Mouse (Mus musculus): ENCODE data around the gene Cdan1. TPM values are rescaled to one million over a fixed set of nuclear protein-coding genes. Genes with fewer than 3 reads are reported as not detected.
A peak's percentile ranks its signal among the peaks of the same experiment; 100 is the strongest.

Gene Cdan1
- 29.0 and 30.4 TPM in 2 replicates for total RNA-seq (2021)
- long read RNA-seq, partial matches to known transcripts, result 0 of 2 reads
- long read RNA-seq, other reads (novel, unspliced or antisense), result 2 of 2 reads

GRCm38 (mm10) chr2:120849449-120850423, at the start of gene Cdan1:
Cdan1 (minus strand) TSS chr2:120850128.
- DNase-seq, result peak; percentile 48

DNA sequence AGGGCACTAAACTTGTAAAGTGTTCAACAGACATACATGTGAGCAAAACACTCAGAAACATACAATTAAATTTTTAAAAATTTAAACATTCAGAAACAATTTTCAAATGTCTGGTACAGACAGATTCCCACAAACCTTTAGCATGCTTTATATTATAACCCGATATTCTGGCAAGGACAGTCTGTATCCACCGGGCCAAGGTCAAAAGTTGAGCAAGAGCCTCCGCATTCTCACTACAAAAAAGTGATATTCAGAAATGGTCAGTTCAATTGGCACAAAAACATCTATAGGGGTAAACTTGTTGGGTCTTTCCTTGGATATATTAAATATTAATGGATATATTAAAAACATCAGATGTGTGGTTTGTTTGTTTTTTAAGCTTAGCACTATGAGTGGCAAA, 46.4 kb upstream of the Cdan1 start:
- no peak for DNase-seq

DNA sequence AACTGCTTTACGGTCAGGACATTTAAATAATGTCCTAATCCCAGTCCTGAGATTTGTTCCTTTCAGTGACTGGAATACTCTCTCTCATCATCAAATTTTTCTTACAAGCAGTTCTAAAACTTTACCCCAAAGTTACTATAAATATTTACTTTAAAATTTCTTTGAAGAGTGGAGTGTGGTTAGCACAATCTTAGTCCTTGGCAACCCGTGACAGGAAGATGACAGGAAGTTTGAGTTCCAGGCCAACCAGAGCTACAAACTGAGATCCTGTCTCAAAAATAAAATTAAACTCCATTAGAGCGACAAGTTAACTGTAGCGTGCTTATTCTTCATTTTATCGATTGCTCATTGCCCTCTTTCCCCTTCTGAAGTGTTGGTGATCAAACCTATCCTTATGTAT, 37.7 kb upstream of the Cdan1 start:
- DNase-seq, result no peak

GRCm38 (mm10) chr2:120873192-120873591, 23.3 kb upstream of the Cdan1 start:
- no peak for DNase-seq

GRCm38 (mm10) chr2:120871447-120872336, 21.8 kb upstream of the Cdan1 start:
- no peak for DNase-seq

DNA sequence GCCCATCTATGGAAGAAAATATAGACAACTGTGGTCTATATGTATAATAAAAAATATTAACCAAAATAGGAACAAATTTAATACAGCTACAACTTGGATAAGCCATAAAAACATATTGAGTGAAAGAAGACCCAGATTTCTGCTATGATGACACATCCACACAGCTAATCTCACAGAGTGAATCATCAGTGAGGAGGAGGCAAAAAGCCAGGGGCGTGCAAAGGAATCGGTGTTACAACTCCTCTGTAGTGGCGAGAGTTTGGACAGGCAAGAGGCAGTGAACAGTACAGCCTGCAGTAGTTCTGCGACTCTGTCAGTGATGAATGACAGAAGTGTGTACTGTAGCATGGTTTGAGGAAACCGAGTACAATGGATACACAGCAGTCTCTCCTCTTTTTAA, 17.4 kb upstream of the Cdan1 start:
- peak; percentile 64 for DNase-seq

DNA sequence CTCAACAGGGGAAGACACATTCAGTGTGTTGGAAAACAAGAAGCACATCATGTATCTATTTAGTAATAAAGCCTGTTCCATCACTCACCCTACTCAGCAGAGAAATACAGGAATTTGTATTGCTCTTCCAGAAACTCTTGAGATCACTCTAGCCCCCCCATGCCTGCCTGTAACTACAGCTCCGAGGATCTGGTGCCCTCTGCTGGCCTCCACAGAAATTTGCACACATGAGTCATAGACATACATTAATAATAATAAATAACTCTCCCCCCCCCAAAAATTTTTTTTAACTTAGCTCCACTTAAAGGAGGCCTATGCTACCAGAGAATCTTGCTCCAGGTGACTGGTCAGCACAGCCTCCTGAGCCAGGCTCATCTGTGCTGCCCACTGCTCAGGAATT, 16.6 kb upstream of the Cdan1 start:
- DNase-seq, result peak; percentile 48

- DNase-seq, result no peak
Observed at GRCm38 (mm10) chr2:120863389-120863788, 13.5 kb upstream of the Cdan1 start.

- no peak for DNase-seq
Observed at GRCm38 (mm10) chr2:120860699-120861098, 10.8 kb upstream of the Cdan1 start.

GRCm38 (mm10) chr2:120858131-120858530, 8.2 kb upstream of the Cdan1 start:
- DNase-seq, result no peak

DNA sequence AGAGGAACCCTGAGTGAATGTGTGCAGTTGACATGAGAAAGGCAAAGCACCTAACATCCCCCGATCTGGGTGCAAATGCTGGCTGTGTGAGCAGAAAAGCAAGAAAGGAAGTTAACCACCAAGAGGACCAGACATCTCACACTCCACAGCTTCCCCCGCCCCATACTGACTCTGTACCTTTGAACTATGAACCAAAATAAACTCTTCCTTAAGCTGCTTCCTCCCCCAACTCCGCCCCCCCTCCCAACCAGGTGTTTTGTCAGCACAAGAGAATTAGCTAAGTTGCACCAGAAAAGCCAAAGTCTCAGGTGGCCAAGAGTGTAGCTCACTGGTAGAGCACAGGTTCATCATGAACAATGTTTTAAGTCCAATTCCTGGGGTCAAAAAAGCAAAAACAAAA, 3.2 kb upstream of the Cdan1 start:
- DNase-seq, result no peak

DNA sequence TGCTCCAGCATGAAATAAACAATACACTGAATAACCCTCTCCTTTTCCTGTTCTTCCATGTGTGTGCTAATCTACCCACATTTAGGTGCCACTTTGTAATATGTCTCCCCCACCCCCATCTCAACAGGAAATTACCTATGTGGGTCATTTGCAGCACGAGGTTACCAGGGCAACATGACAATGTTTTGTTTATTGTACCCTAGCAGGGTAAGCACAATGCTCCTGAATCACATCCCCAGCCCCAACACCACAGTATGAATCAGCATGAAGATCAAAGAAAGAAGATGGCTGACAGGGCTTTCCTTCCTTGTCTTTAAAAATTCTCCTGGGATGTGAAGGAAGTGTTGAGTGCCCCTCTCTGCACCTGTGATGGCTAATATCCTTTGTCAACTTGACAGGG, 2.7 kb upstream of the Cdan1 start:
- DNase-seq, result no peak

DNA sequence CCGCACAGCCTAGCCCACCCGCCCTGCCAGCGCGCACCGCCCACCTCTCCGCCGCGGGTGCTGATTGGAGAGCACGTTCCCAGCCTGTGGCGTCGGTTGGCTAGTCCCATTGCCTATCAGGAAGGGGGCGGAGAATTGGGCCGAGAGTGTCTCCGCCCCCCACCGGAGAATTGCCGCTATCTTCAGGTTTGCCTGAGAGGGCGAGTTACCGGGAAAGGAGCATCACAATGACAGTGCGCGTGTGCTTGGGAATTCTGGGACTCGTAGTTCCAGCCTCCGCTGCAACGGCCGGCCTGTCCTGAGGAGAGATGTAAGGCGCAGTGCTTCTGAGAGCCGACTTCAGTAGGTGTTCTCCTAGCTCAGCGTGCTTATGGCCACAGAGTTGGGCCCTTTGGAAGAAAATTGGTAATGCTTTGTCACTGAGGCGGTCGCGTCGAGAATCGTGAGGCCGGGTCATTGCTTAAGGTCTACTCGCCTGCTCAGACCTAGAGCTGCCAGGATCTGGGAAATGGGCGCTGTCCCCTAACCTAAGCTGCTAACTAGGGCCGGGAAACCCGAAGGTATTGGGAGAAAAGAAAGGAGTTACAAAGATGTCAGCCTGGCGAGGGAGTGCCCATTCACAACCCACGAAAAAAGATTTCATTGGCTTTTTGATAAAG, 625 bp upstream of the Cdan1 start, which contains the start of gene Ttbk2:
Ttbk2 (minus strand) TSS at position 181 of the 659 bp plus-strand sequence.
- peak; percentile 98 for DNase-seq

DNA sequence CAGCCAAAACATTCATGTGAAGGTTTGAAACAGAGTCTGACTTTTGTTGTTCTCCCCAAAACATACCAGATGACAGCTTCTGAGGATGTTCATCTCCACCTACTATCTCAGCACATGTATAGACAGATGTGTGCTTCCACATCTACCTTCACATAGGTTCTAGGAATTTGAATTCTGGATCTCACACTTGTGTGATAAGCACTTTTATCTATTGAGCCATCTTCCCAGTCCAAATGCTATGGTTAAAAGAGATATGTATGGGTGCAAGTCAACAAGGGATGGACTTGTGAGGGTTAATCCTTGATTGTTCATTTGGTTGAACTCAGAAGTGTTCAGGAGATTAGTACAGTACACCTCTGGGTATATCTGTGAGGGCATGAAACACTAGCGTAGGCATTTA, 4.6 kb downstream of the Cdan1 start:
- DNase-seq, result no peak

DNA sequence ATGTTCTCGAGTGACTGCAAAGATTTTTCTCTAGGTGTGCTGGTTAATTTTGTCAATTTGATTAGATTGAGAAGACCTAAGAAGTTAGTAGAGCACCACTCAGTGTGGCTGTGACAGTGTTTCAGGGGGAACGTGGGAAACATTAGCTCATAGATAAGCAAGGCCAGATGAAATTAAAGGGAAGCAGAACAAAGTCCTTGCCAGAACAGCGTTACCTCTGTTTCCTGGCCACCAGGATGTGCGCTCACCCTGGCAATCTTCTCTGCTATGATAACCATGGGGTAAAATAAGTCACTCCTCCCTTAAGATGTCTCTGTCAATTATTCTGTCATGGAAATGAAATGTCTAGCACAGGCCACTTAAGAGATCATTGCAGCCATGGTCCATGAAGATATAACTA, 5.9 kb downstream of the Cdan1 start:
- DNase-seq, result no peak

DNA sequence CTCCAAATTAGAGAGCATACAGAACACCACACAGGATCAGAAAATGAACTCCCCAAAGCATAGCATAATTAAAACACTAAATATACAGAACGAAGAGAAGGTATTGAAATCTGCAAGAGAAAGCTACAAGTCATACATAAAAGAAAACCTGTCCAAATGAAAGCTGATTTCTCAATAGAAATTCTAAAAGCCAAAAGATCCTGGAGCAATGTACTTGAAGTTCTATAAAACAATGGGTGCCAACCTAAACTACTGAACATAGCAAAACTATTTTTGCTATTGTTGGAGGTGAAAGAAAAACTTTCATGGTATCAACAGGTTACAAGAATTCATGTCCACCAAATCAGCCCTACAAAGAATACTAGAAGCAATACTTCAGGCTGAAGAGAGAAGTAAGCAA, 8.7 kb downstream of the Cdan1 start:
- DNase-seq, result no peak

DNA sequence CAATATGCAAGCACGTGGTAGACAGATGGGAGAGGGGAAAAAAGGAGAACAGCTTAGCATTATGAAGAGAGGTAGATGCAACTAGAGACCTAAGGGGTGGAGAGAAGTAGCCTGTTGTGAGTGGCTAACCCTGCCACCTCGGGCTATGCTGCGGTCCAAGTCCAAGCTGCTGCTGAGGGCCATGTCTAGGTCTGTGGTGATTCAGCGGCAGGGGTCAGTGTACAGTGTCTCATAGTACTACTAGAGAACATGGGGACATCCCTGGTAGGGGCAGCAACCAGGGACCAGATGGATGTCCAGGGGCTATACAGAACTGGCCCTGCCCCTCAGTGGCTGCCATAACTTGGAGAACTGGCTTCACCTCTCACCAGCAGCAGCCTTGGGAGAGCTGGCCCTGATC, 14.8 kb downstream of the Cdan1 start:
- no peak for DNase-seq

GRCm38 (mm10) chr2:120826936-120827638, 22.8 kb downstream of the Cdan1 start:
- no peak for DNase-seq

GRCm38 (mm10) chr2:120770265-120770935, 79.5 kb downstream of the Cdan1 start:
- DNase-seq, result no peak

DNA sequence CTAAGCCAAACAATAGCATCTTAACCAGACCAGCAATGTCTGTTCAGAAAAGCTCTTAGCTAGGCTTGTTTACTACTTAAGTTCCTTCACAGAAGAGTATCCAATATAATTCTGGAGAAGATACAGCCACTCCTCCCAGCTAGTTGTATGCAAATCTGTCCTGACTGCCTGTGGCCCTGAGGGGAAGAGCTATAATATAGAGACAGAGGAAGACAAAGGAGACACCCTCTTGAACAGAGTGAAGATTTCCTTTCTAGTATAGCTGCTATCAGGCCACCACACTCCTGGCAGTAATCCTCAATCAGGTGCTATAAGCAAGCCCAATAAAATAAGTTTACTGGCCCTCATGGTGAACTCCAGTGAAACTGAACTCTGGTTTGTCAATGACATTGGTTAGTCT, 88.0 kb downstream of the Cdan1 start:
- DNase-seq, result no peak

- DNase-seq, result no peak
Observed at GRCm38 (mm10) chr2:120748041-120748440, 101.9 kb downstream of the Cdan1 start.
